Mouse (Mus musculus) CH12.LX (cell line): Measurements from ENCODE around the gene Cd27. TPM values are rescaled to one million over a fixed set of nuclear protein-coding genes. Genes with fewer than 3 reads are reported as not detected.

Experiments used
- DNase-seq: peaks from one replicate; pipeline ENCODE4 v3.0.0-alpha.2; 2013; ENCODE audit errors: extremely low read depth
- H3K27ac ChIP-seq: 2 replicates; pipeline ENCODE4 v1.5.1; 2012; ENCODE audit warnings: low read depth, mild to moderate bottlenecking, control low read depth, moderate library complexity; ENCODE audit not compliant: insufficient read depth
- H3K27me3 ChIP-seq: replicated peaks from 2 replicates; pipeline ENCODE3; 2012; ENCODE audit warnings: inconsistent platforms
- H3K36me3 ChIP-seq, 2 experiments: replicated peaks in 1 of 2; 2 replicates each; pipeline versions ENCODE3 to v1.6.1; 2012; ENCODE audit warnings: inconsistent platforms in 1 of 2, low read length in 1 of 2, mild to moderate bottlenecking in 1 of 2, mixed read lengths in 1 of 2, moderate library complexity in 1 of 2; ENCODE audit not compliant: control insufficient read depth in 1 of 2, insufficient read depth in 1 of 2
- H3K4me1 ChIP-seq, 2 experiments: 2 replicates each; pipeline ENCODE4 v1.6.1; 2012; ENCODE audit warnings: inconsistent platforms in 1 of 2, moderate library complexity in 1 of 2; ENCODE audit not compliant: insufficient read depth in 2 of 2, control insufficient read depth in 1 of 2
- H3K4me2 ChIP-seq: 2 replicates; pipeline ENCODE4 v1.6.1; 2012; ENCODE audit warnings: low read depth, mild to moderate bottlenecking, control low read depth; ENCODE audit not compliant: poor library complexity, insufficient read depth, severe bottlenecking
- H3K4me3 ChIP-seq, 3 experiments: fragments of 150-350 bp in 1 of 3; sonication (generic) in 1 of 3; replicated peaks in 1 of 3; 2 replicates each; pipeline versions ENCODE3 to v1.5.1; 2011 to 2012; ENCODE audit warnings: low read depth in 2 of 3, low read length in 2 of 3, mild to moderate bottlenecking in 2 of 3, moderate library complexity in 2 of 3, control low read depth in 1 of 3, improper control_type of control experiment in 1 of 3, inconsistent platforms in 1 of 3, mixed read lengths in 1 of 3; ENCODE audit not compliant: poor library complexity in 1 of 3
- H3K79me2 ChIP-seq: replicated peaks from 2 replicates; pipeline ENCODE4 v1.6.1; 2012; ENCODE audit warnings: mild to moderate bottlenecking, moderate library complexity; ENCODE audit not compliant: control insufficient read depth, poor library complexity, insufficient read depth, severe bottlenecking; ENCODE audit errors: extremely low read depth
- H3K9ac ChIP-seq: 2 replicates; pipeline ENCODE4 v1.6.1; 2012; ENCODE audit warnings: low read depth, mild to moderate bottlenecking, control low read depth, moderate library complexity; ENCODE audit not compliant: insufficient read depth
- H3K9me3 ChIP-seq: replicated peaks from 2 replicates; pipeline ENCODE3; 2012; ENCODE audit warnings: low read length, inconsistent platforms, mixed read lengths
- CHD2 ChIP-seq: IDR thresholded peaks from 2 replicates; pipeline ENCODE4 v1.6.1; 2011; ENCODE audit warnings: low read length, improper control_type of control experiment
- E2F4 ChIP-seq: IDR thresholded peaks from 2 replicates; pipeline ENCODE4 v1.6.1; 2011; ENCODE audit warnings: low read depth, low read length, improper control_type of control experiment; ENCODE audit not compliant: insufficient replicate concordance
- EP300 ChIP-seq: IDR thresholded peaks from 2 replicates; pipeline ENCODE4 v1.6.1; 2011; ENCODE audit warnings: low read length, improper control_type of control experiment
- HCFC1 ChIP-seq: IDR thresholded peaks from 2 replicates; pipeline ENCODE4 v1.6.1; 2012; ENCODE audit warnings: low read depth, mild to moderate bottlenecking, inconsistent platforms, low read length, improper control_type of control experiment
- JUN ChIP-seq: IDR thresholded peaks from 2 replicates; pipeline ENCODE4 v1.6.1; 2011; ENCODE audit warnings: low read depth, mild to moderate bottlenecking, low read length, improper control_type of control experiment, moderate library complexity; ENCODE audit not compliant: insufficient read depth
- JUND ChIP-seq: conservative IDR thresholded peaks from 2 replicates; pipeline ENCODE4 v1.6.1; 2011; ENCODE audit warnings: low read depth, low read length, improper control_type of control experiment
- MAFK ChIP-seq: IDR thresholded peaks from 2 replicates; pipeline ENCODE4 v1.6.1; 2011; ENCODE audit warnings: low read length, improper control_type of control experiment; ENCODE audit not compliant: insufficient replicate concordance
- MXI1 ChIP-seq: IDR thresholded peaks from 2 replicates; pipeline ENCODE4 v1.6.1; 2011; ENCODE audit warnings: mild to moderate bottlenecking, low read depth, low read length, improper control_type of control experiment
- MYC ChIP-seq: IDR thresholded peaks from 2 replicates; pipeline ENCODE4 v1.6.1; 2011; ENCODE audit warnings: low read depth, mild to moderate bottlenecking, improper control_type of control experiment, low read length
- NELFE ChIP-seq: IDR thresholded peaks from 2 replicates; pipeline ENCODE4 v1.6.1; 2011; ENCODE audit warnings: low read depth, low read length, improper control_type of control experiment
- POLR2A ChIP-seq: IDR thresholded peaks from 2 replicates; pipeline ENCODE4 v1.6.1; 2011; ENCODE audit warnings: low read depth, mild to moderate bottlenecking, improper control_type of control experiment, low read length
- POLR2AphosphoS2 ChIP-seq: IDR thresholded peaks from 2 replicates; pipeline ENCODE4 v1.6.1; 2011; ENCODE audit warnings: low read depth, low read length, improper control_type of control experiment
- SMC3 ChIP-seq: IDR thresholded peaks from 2 replicates; pipeline ENCODE4 v1.6.1; 2011; ENCODE audit warnings: low read depth, low read length, improper control_type of control experiment
- TBP ChIP-seq: conservative IDR thresholded peaks from 2 replicates; pipeline ENCODE4 v1.6.1; 2011; ENCODE audit warnings: low read depth, low read length, improper control_type of control experiment
- TCF12 ChIP-seq: IDR thresholded peaks from 2 replicates; pipeline ENCODE4 v1.6.1; 2014; ENCODE audit warnings: low read depth, mild to moderate bottlenecking, inconsistent platforms, low read length, improper control_type of control experiment
- USF1 ChIP-seq: IDR thresholded peaks from 2 replicates; pipeline ENCODE4 v1.6.1; 2014; ENCODE audit warnings: low read depth, mild to moderate bottlenecking, inconsistent platforms, low read length, improper control_type of control experiment
- USF2 ChIP-seq: conservative IDR thresholded peaks from 2 replicates; pipeline ENCODE4 v1.6.1; 2011; ENCODE audit warnings: low read depth, low read length, improper control_type of control experiment
- ZC3H11A ChIP-seq: IDR thresholded peaks from 2 replicates; pipeline ENCODE4 v1.6.1; 2012; ENCODE audit warnings: low read depth, mild to moderate bottlenecking, inconsistent platforms, low read length, improper control_type of control experiment
- ZMIZ1 ChIP-seq: IDR thresholded peaks from 2 replicates; pipeline ENCODE4 v1.6.1; 2012; ENCODE audit warnings: low read depth, mild to moderate bottlenecking, inconsistent platforms, low read length, improper control_type of control experiment
- dilution Hi-C: fragments of 300-500 bp; cut with MboI; formaldehyde crosslinking; loops from 2 replicates; pipeline ENCODE4 v1.14.3; 2020; ENCODE audit warnings: low sequenced_read_pairs; ENCODE audit not compliant: extremely low pct_unique_long_range_greater_than_20kb, extremely low pct_ligation_motif_present
- in situ Hi-C: fragments of 300-500 bp; cut with MboI; formaldehyde crosslinking; loops from 3 replicates; pipeline ENCODE4 v1.14.3; 2019; ENCODE audit warnings: low sequenced_read_pairs, low pct_ligation_motif_present, low pct_unique_long_range_greater_than_20kb, mixed read lengths
- polyA plus RNA-seq: library from polyadenylated mRNA; unstranded; fragments of >175 nt; gene quantifications from 2 replicates; pipeline ENCODE4 v1.2.1, GENCODE M21; 2012; ENCODE audit warnings: low read depth; ENCODE audit not compliant: insufficient read length
- total RNA-seq, 2 experiments: library from RNA; depleted of rRNA; stranded (reverse); fragments of 300-350 nt in 1 of 2; fragments of >200 nt in 1 of 2; gene quantifications; 2 replicates each; pipeline ENCODE4 v1.2.3; 2012 to 2014

Cd27 gene
- total and polyA plus RNA-seq, 3 experiments: 0.54 TPM; not detected in 2

DNA sequence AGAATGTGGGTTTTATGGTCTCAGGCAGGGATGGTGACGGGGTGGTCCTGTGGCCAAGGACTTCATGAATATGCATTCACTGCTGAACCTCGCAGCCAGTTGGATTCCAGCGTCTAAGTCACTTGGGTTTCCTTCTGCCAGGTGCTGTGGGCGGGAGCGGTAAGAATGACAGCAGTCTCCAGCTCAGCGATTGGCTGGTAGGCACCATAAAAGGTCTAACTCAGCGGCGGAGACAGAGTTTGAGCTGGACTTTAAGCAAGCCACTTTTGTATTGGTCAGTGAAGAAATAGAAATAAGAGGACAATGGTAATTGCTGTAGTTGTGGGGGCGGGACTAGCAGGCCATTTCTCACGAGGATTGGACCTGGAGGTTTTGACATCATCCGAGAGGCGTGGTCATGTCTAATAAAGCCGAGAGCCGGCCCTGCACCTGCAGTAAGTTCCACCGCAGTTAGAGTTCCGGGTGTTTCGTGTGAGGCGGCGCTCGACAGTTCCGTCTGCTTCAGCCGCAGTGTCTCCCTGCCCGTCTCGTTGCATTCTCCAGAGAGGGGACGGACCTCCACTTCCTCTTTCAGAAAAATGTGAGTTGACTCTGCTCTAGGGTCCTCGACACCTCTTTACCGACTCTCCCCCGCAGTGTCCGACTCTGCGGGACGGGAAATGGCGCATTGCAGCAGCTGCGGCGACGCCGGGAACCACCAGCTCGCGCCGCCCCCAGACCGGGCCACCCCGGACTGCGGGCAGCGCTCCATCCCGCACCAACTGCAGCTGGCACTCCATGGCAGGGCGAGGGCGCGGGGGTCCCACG lies 21.5 kb downstream of the Cd27 start, which contains the start of gene Vamp1 (continued):
- TF ChIP-seq MYC (peak; percentile 76; the same call in 1 of the 2 replicates), USF1 (no peak), JUND (no peak), TBP (peak; percentile 97), MXI1 (peak; percentile 85), MAFK (no peak), CHD2 (no peak; the same call in 1 of the 2 replicates), TCF12 (peak; percentile 96), EP300 (no peak), E2F4 (0 out of 2 replicates have a peak, but pooled peaks have one; percentile 70), SMC3 (no peak)

GRCm38 (mm10) chr6:125213715-125214114 lies 23.1 kb downstream of the Cd27 start:
- in situ Hi-C loops (no loop called here), dilution Hi-C loops (no loop called here)
- Histone ChIP-seq H3K9me3 (peaks cover 7% of the 10 kb centered on the region), H3K4me2 (no peak overlapping the region), H3K79me2 (no peaks in the 10 kb centered on the region), H3K9ac (no peak overlapping the region), H3K36me3 (peaks cover 0 to 7% of the 10 kb centered on the region in 2 experiments), H3K4me1 (peaks cover 0 to 9% of the 10 kb centered on the region in 2 experiments; a peak in 2 of 4 replicates), H3K4me3 (no peak overlapping the region), H3K27me3 (peaks cover 37% of the 10 kb centered on the region), H3K27ac (no peak overlapping the region)
- no peak for DNase-seq
- no peak for TF ChIP-seq POLR2AphosphoS2
- no peak for TF ChIP-seq JUN

DNA sequence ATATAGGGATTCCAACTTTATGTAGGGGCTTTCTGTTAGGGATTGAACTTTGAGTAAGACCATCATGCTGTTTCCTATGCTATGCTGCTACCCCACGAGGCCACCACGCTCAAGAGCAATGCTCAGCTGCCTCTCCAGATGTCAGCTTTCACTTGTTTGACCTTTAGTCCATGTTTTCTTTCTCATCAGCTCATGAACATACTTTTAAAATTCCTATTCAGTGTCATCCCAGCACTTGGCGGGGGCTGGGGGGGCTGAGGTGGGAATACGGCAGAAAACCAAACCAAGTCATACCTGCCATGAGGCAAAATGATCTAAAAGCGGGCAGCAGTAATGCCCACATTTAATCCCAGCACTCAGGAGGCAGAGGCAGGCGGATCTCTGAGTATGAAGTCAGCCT lies 23.7 kb downstream of the Cd27 start:
- no peak overlapping the region for H3K27ac ChIP-seq
- H3K27me3 ChIP-seq: peaks cover 37% of the 10 kb centered on the region
- peaks cover 0 to 8% of the 10 kb centered on the region in 2 experiments; a peak in 2 of 4 replicates for H3K4me1 ChIP-seq
- in situ Hi-C loops (no loop called here), dilution Hi-C loops (no loop called here)
- H3K36me3 ChIP-seq: peaks cover 0 to 5% of the 10 kb centered on the region in 2 experiments
- H3K9me3 ChIP-seq: peaks cover 7% of the 10 kb centered on the region
- no peaks in the 10 kb centered on the region for H3K79me2 ChIP-seq
- no peak overlapping the region for H3K4me3 ChIP-seq
- H3K9ac ChIP-seq: no peak overlapping the region
- no peak overlapping the region for H3K4me2 ChIP-seq
- TF ChIP-seq TCF12 (no peak), HCFC1 (no peak), JUND (no peak), POLR2A (no peak), NELFE (no peak), E2F4 (no peak), ZMIZ1 (no peak), USF2 (no peak), ZC3H11A (no peak)
- DNase-seq: no peak
